Comparison of ENCODE assay signal across 8 mouse cellular contexts in the genomic region with DNA sequence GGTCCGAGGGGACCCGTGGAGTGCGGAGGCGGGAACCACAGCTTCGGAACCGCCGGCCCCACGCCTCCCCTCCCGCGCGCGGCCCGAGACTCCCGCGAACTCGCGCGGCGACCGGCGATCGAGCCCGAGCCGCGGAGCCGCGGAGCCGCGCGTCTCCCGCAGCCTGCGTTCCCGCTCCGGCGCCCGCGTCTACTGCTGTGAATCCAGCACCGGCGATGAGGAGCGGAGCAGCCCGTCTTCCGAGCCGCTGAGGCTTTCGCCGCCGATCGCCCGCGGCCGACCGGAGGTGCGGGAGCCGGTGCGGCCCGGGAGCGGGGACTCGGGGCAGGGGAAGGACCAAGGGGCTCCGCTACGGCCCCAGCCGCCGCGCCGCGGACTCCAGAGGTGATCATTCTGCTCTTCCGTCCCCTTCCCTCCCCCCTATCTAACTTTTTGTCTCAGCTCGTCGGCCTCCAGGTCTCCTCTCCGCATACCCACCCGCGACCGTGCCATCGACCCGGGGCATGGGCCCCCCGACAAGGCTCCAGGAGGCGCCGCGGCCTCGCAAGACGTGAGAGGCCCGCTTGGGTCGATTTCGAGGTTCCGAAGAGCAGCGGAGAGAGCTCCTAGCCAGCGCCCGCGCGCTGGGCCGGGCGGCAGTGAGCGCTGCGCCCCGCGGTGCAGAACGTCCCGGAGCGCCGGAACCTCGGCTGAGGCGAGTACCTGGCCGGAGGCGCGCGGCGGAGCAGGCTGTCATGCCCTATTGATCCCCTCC. TPM values are rescaled to one million over a fixed set of nuclear protein-coding genes. Genes with fewer than 3 reads are reported as not detected.
A peak's percentile ranks its signal among the peaks of the same experiment; 100 is the strongest.
DNase-seq lines count a peak whose midpoint lies in the region; ATAC-seq and TF ChIP-seq lines count a peak whose summit lies in the region.

No protein-coding gene starts in this region.

- DNase-seq in gastrocnemius, adult 2 months = peak; percentile 71
- no peak for DNase-seq in gastrocnemius, adult 8-10 months (ENCODE audit: low spot score in 2 of 2)
- peak; percentile 8 to 14 for DNase-seq in CD8-positive naive resting alpha-beta T cell, adult 2 months (ENCODE audit: low read depth in 2 of 2, low spot score in 2 of 2)
- DNase-seq in liver, postnatal 0 days = no peak
- peak; percentile 60 for DNase-seq in testis, postnatal 10 days (ENCODE audit: low spot score)

- no peak for TF ChIP-seq EP300 in liver, postnatal 0 days (IDR thresholded peaks at IDR 0.05; ENCODE audit: low read depth)

- peak overlapping the region; percentile 98 for H3K4me3 ChIP-seq in gastrocnemius, adult 2 months
- H3K4me3 ChIP-seq in embryonic facial prominence, embryonic 12.5 days = peak overlapping the region; percentile 95
- peak overlapping the region; percentile 93 for H3K4me3 ChIP-seq in hindbrain, embryonic 13.5 days
- peak overlapping the region; percentile 62 for H3K4me3 ChIP-seq in liver, postnatal 0 days (ENCODE audit: low read depth, low read length)

- under 1% methylated on average over 101 of the region's 105 CpGs for WGBS in embryonic facial prominence, embryonic 12.5 days
- WGBS in hindbrain, embryonic 13.5 days = under 1% methylated on average over 82 of the region's 105 CpGs
- 1% methylated on average over 83 of the region's 105 CpGs for WGBS in liver, postnatal 0 days (ENCODE audit: insufficient replicate concordance)

- intact Hi-C loops in gastrocnemius, adult 2 months (cut with DNase I) = loop anchor here (1.0 to 5.0 kb wide), 2 partner anchors 115 to 385 kb away; no protein-coding TSS in a partner anchor

- peak overlapping the region; percentile 91 for H3K4me2 ChIP-seq in embryonic facial prominence, embryonic 12.5 days (replicated peaks)
- H3K4me2 ChIP-seq in hindbrain, embryonic 13.5 days = peak overlapping the region; percentile 99
- peak overlapping the region; percentile 90 for H3K4me2 ChIP-seq in liver, postnatal 0 days (ENCODE audit: low read depth, low read length)

- peak overlapping the region; percentile 100 for H3K9ac ChIP-seq in embryonic facial prominence, embryonic 12.5 days
- H3K9ac ChIP-seq in hindbrain, embryonic 13.5 days = peak overlapping the region; percentile 100
- H3K9ac ChIP-seq in liver, postnatal 0 days (replicated peaks) = peak overlapping the region; percentile 61

- peak overlapping the region; percentile 92 for H3K27ac ChIP-seq in gastrocnemius, adult 2 months
- peak overlapping the region; percentile 98 for H3K27ac ChIP-seq in embryonic facial prominence, embryonic 12.5 days
- peak overlapping the region; percentile 96 for H3K27ac ChIP-seq in hindbrain, embryonic 13.5 days
- H3K27ac ChIP-seq in liver, postnatal 0 days (ENCODE audit: low read depth) = no peak overlapping the region

- no peak for TF ChIP-seq CTCF in gastrocnemius, adult 2 months (IDR thresholded peaks at IDR 0.05)
- no peak for TF ChIP-seq CTCF in liver, postnatal 0 days (IDR thresholded peaks at IDR 0.05; ENCODE audit: low read depth)

- peaks cover 61% of the 10 kb centered on the region for H3K4me1 ChIP-seq in embryonic facial prominence, embryonic 12.5 days
- peaks cover 77% of the 10 kb centered on the region for H3K4me1 ChIP-seq in hindbrain, embryonic 13.5 days (replicated peaks)
- H3K4me1 ChIP-seq in liver, postnatal 0 days (ENCODE audit: insufficient read depth) = peaks cover 9% of the 10 kb centered on the region

- no peak for ATAC-seq in embryonic facial prominence, embryonic 12.5 days (ENCODE audit: insufficient number of reproducible peaks, insufficient read depth, low FRiP score, low TSS enrichment)
- no peak for ATAC-seq in hindbrain, embryonic 13.5 days (ENCODE audit: low FRiP score)
- peak; percentile 35; the same call in 1 of the 2 replicates for ATAC-seq in liver, postnatal 0 days
- no peak for ATAC-seq in megakaryocyte progenitor cell, adult 5-6 weeks (replicated peaks; ENCODE audit: poor library complexity)

- no peaks in the 10 kb centered on the region for H3K27me3 ChIP-seq in embryonic facial prominence, embryonic 12.5 days
- H3K27me3 ChIP-seq in hindbrain, embryonic 13.5 days = peaks cover 8% of the 10 kb centered on the region; the same call in 1 of the 2 replicates
- peaks cover 72% of the 10 kb centered on the region for H3K27me3 ChIP-seq in liver, postnatal 0 days (ENCODE audit: insufficient read depth, low read length)

- H3K9me3 ChIP-seq in embryonic facial prominence, embryonic 12.5 days = no peaks in the 10 kb centered on the region
- H3K9me3 ChIP-seq in hindbrain, embryonic 13.5 days = no peaks in the 10 kb centered on the region
- no peaks in the 10 kb centered on the region for H3K9me3 ChIP-seq in liver, postnatal 0 days (ENCODE audit: low read length)

- peaks cover 41% of the 10 kb centered on the region for H3K36me3 ChIP-seq in embryonic facial prominence, embryonic 12.5 days
- peaks cover 34% of the 10 kb centered on the region for H3K36me3 ChIP-seq in hindbrain, embryonic 13.5 days
- H3K36me3 ChIP-seq in liver, postnatal 0 days (replicated peaks; ENCODE audit: insufficient read depth, low read length) = no peaks in the 10 kb centered on the region; the same call in 1 of the 2 replicates

RNA-seq across cellular contexts. Expression of a gene that starts 0.4 kb away (rescaled TPM):
- 10 to 100 TPM; 43.9 to 85.9 TPM for total RNA-seq in gastrocnemius, adult 2 months (2021)
- 10 to 100 TPM; 28.0 to 63.4 (median 39.8) TPM for total RNA-seq in gastrocnemius, adult 8-10 months (2022)
- 57.8 and 58.3 TPM in 2 replicates for polyA plus RNA-seq in embryonic facial prominence, embryonic 12.5 days (2016; fragmentation: Nextera tagmentation; extraction: Ambion mirVana)
- polyA plus RNA-seq in hindbrain, embryonic 13.5 days (2015; fragmentation: Nextera tagmentation; extraction: Ambion mirVana) = 46.7 and 49.2 TPM in 2 replicates
- polyA plus RNA-seq in liver, postnatal 0 days (2015; fragmentation: Nextera tagmentation; extraction: Ambion mirVana) = 1.00 and 1.4 TPM in 2 replicates
- 0.05 and 0.59 TPM in 2 replicates for total RNA-seq in megakaryocyte progenitor cell, adult 5-6 weeks (2015)
- total RNA-seq in megakaryocyte progenitor cell, adult 5-6 weeks (2017) = 0.04 and 0.51 TPM in 2 replicates

Comparison
In these comparisons a context has a peak if more than half of its experiments do, and no peak if none do; other contexts are left out.
1. DNase-seq: peak in gastrocnemius, adult 2 months (single experiment), CD8-positive naive resting alpha-beta T cell, adult 2 months (2 of 2) and testis, postnatal 10 days (single experiment); none in gastrocnemius, adult 8-10 months (0 of 2) and liver, postnatal 0 days (single experiment).
2. RNA of a gene that starts 0.4 kb away (total RNA-seq): 43.9 to 85.9 TPM in gastrocnemius, adult 2 months and 28.0 to 63.4 TPM in gastrocnemius, adult 8-10 months; 0.04 to 0.59 TPM in megakaryocyte progenitor cell, adult 5-6 weeks; every median in the first group is over 10 times any median in the second.
3. Peak in every context shown above with its lines, with median percentiles within 50 percentile points of each other: H3K4me3 ChIP-seq, H3K4me2 ChIP-seq and H3K9ac ChIP-seq.